11 mouse cellular contexts compared by ENCODE assay signal in the genomic region with DNA sequence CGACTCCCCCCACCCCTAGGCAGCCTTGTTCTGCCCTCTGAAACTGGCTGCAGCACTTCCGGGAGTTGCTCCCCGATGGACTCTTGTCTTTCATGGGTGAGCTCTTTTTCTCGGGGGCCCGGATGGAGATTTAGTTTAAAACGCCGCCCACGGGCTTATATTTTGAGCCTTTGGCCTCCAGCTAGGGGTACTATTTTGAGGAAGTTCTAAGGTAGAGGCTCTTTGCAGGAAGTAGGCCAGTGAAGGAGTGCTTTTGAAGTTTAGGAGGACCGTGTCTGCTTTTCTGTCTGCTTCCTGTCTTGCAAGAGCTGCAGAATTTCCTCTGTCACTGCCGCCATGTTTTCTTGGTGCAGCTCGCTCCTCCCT. TPM values are rescaled to one million over a fixed set of nuclear protein-coding genes. Genes with fewer than 3 reads are reported as not detected.
A peak's percentile ranks its signal among the peaks of the same experiment; 100 is the strongest.
DNase-seq lines count a peak whose midpoint lies in the region; ATAC-seq lines count a peak whose summit lies in the region.
"Had no signal": no experiment of that assay in that cellular context is flagged by ENCODE, and none has a peak within 500 bp of the region (broad histone marks: within the 10 kb centered on the region; RNA-seq: fewer than 3 reads in every experiment).

No protein-coding gene starts in this region.

- H3K36me3 ChIP-seq in forebrain, embryonic 12.5 days (replicated peaks) = no peaks in the 10 kb centered on the region
- no peaks in the 10 kb centered on the region for H3K36me3 ChIP-seq in forebrain, embryonic 13.5 days (ENCODE audit: poor library complexity, severe bottlenecking)
- H3K36me3 ChIP-seq in midbrain, embryonic 11.5 days (ENCODE audit: control insufficient read depth, insufficient read depth, low read length) = no peaks in the 10 kb centered on the region
- no peaks in the 10 kb centered on the region for H3K36me3 ChIP-seq in midbrain, embryonic 16.5 days (ENCODE audit: control insufficient read depth, insufficient read depth, low read length)
- no peaks in the 10 kb centered on the region for H3K36me3 ChIP-seq in limb, embryonic 12.5 days

- H3K27ac ChIP-seq in forebrain, embryonic 12.5 days = peak overlapping the region; percentile 13; the same call in 1 of the 2 replicates
- H3K27ac ChIP-seq in forebrain, embryonic 13.5 days = no peak overlapping the region
- H3K27ac ChIP-seq in midbrain, embryonic 11.5 days (ENCODE audit: low read depth, low read length) = no peak overlapping the region
- no peak overlapping the region for H3K27ac ChIP-seq in midbrain, embryonic 16.5 days (ENCODE audit: low read length)
- 0 out of 2 replicates have a peak overlapping the region, but pooled peaks have one; percentile 17 for H3K27ac ChIP-seq in limb, embryonic 12.5 days

- no peak for ATAC-seq in forebrain, embryonic 12.5 days (ENCODE audit: low FRiP score)
- no peak for ATAC-seq in forebrain, embryonic 13.5 days
- ATAC-seq in midbrain, embryonic 11.5 days (ENCODE audit: low FRiP score) = no peak
- ATAC-seq in midbrain, embryonic 16.5 days = no peak
- no peak for ATAC-seq in limb, embryonic 12.5 days (ENCODE audit: insufficient number of reproducible peaks, insufficient read depth, low FRiP score, low TSS enrichment, low read depth)

- H3K9me3 ChIP-seq in forebrain, embryonic 12.5 days = no peaks in the 10 kb centered on the region
- no peaks in the 10 kb centered on the region for H3K9me3 ChIP-seq in forebrain, embryonic 13.5 days (replicated peaks)
- no peaks in the 10 kb centered on the region for H3K9me3 ChIP-seq in midbrain, embryonic 11.5 days (ENCODE audit: control insufficient read depth, low read length)
- no peaks in the 10 kb centered on the region for H3K9me3 ChIP-seq in midbrain, embryonic 16.5 days (replicated peaks; ENCODE audit: control insufficient read depth, low read length, poor library complexity, severe bottlenecking)
- no peaks in the 10 kb centered on the region for H3K9me3 ChIP-seq in limb, embryonic 12.5 days

- 0 out of 2 replicates have a peak, but pooled peaks cover 3% of the 10 kb centered on the region for H3K27me3 ChIP-seq in forebrain, embryonic 12.5 days
- no peaks in the 10 kb centered on the region for H3K27me3 ChIP-seq in forebrain, embryonic 13.5 days
- H3K27me3 ChIP-seq in midbrain, embryonic 11.5 days (ENCODE audit: control insufficient read depth, insufficient read depth, low read length) = no peaks in the 10 kb centered on the region
- H3K27me3 ChIP-seq in midbrain, embryonic 16.5 days (ENCODE audit: control insufficient read depth, insufficient read depth, low read depth, low read length) = no peaks in the 10 kb centered on the region
- H3K27me3 ChIP-seq in limb, embryonic 12.5 days = peaks cover 14% of the 10 kb centered on the region; the same call in 1 of the 2 replicates

- H3K4me2 ChIP-seq in forebrain, embryonic 12.5 days = no peak overlapping the region
- no peak overlapping the region for H3K4me2 ChIP-seq in forebrain, embryonic 13.5 days
- no peak overlapping the region for H3K4me2 ChIP-seq in midbrain, embryonic 11.5 days
- no peak overlapping the region for H3K4me2 ChIP-seq in midbrain, embryonic 16.5 days (ENCODE audit: low read length)
- H3K4me2 ChIP-seq in limb, embryonic 12.5 days = no peak overlapping the region

- 55% methylated on average over 11 of the region's 11 CpGs for WGBS in forebrain, embryonic 12.5 days
- WGBS in forebrain, embryonic 13.5 days = 43% methylated on average over 11 of the region's 11 CpGs
- WGBS in midbrain, embryonic 11.5 days = 63% methylated on average over 11 of the region's 11 CpGs
- 56% methylated on average over 11 of the region's 11 CpGs for WGBS in midbrain, embryonic 16.5 days
- WGBS in limb, embryonic 12.5 days = 83% methylated on average over 11 of the region's 11 CpGs

- H3K4me1 ChIP-seq in forebrain, embryonic 12.5 days = peaks cover 18% of the 10 kb centered on the region
- peaks cover 16% of the 10 kb centered on the region for H3K4me1 ChIP-seq in forebrain, embryonic 13.5 days
- peaks cover 8% of the 10 kb centered on the region for H3K4me1 ChIP-seq in midbrain, embryonic 11.5 days (ENCODE audit: control insufficient read depth, insufficient read depth, low read length)
- H3K4me1 ChIP-seq in midbrain, embryonic 16.5 days (ENCODE audit: control insufficient read depth, insufficient read depth, low read length) = peaks cover 12% of the 10 kb centered on the region
- peaks cover 11% of the 10 kb centered on the region for H3K4me1 ChIP-seq in limb, embryonic 12.5 days (replicated peaks)

- H3K9ac ChIP-seq in forebrain, embryonic 12.5 days = no peak overlapping the region
- H3K9ac ChIP-seq in forebrain, embryonic 13.5 days = no peak overlapping the region
- H3K9ac ChIP-seq in midbrain, embryonic 11.5 days (ENCODE audit: low read length) = no peak overlapping the region
- no peak overlapping the region for H3K9ac ChIP-seq in midbrain, embryonic 16.5 days (ENCODE audit: low read depth, low read length)
- no peak overlapping the region for H3K9ac ChIP-seq in limb, embryonic 12.5 days (replicated peaks)

- peak; percentile 82 for DNase-seq in midbrain, embryonic 11.5 days (ENCODE audit: low spot score, missing footprints)
- DNase-seq in thymus, postnatal 10 days (ENCODE audit: low spot score in 2 of 2) = peak; percentile 44 to 50
- no peak for DNase-seq in c-Kit-positive CD71-positive TER-119-positive erythroid progenitor cells, embryonic 14.5 days (ENCODE audit: low spot score)
- no peak for DNase-seq in frontal cortex, postnatal 10 days (ENCODE audit: low spot score in 2 of 2)
- DNase-seq: adrenal gland, adult 2 months; gastrocnemius, postnatal 10 days; kidney, adult 2 months had no signal

- no peak overlapping the region for H3K4me3 ChIP-seq in forebrain, embryonic 12.5 days (replicated peaks)
- no peak overlapping the region for H3K4me3 ChIP-seq in forebrain, embryonic 13.5 days
- no peak overlapping the region for H3K4me3 ChIP-seq in midbrain, embryonic 11.5 days (ENCODE audit: low read depth, low read length)
- H3K4me3 ChIP-seq in midbrain, embryonic 16.5 days (ENCODE audit: low read depth, low read length) = no peak overlapping the region
- H3K4me3 ChIP-seq in limb, embryonic 12.5 days (replicated peaks) = no peak overlapping the region

RNA-seq across cellular contexts. Expression of a gene that starts 5.4 kb away (rescaled TPM):
- polyA plus RNA-seq in forebrain, embryonic 12.5 days (2016; fragmentation: Nextera tagmentation; extraction: Ambion mirVana) = 27.8 and 34.1 TPM in 2 replicates
- polyA plus RNA-seq in forebrain, embryonic 13.5 days (2015; fragmentation: Nextera tagmentation; extraction: Ambion mirVana) = 21.1 and 22.1 TPM in 2 replicates
- 32.3 and 33.2 TPM in 2 replicates for polyA plus RNA-seq in midbrain, embryonic 11.5 days (2014; fragmentation: Nextera tagmentation; extraction: Ambion mirVana)
- 24.2 and 28.9 TPM in 2 replicates for polyA plus RNA-seq in midbrain, embryonic 16.5 days (2015; fragmentation: Nextera tagmentation; extraction: Ambion mirVana)
- 5.3 and 7.8 TPM in 2 replicates for polyA plus RNA-seq in limb, embryonic 12.5 days (2016; fragmentation: Nextera tagmentation; extraction: Ambion mirVana)

Comparison
In these comparisons a context has a peak if more than half of its experiments do, and no peak if none do; other contexts are left out.
1. H3K27ac ChIP-seq: peak in forebrain, embryonic 12.5 days (single experiment) and limb, embryonic 12.5 days (single experiment); none in forebrain, embryonic 13.5 days (single experiment), midbrain, embryonic 11.5 days (single experiment) and midbrain, embryonic 16.5 days (single experiment).
2. DNase-seq: peak in midbrain, embryonic 11.5 days (single experiment) and thymus, postnatal 10 days (2 of 2); none in c-Kit-positive CD71-positive TER-119-positive erythroid progenitor cells, embryonic 14.5 days (single experiment) and frontal cortex, postnatal 10 days (0 of 2).